Mouse (Mus musculus) heart, adult 2 months (tissue): ENCODE data around the gene Klhl9.

Source experiments
- CTCF ChIP-seq: fragments of 200-600 bp; IDR thresholded peaks from 2 replicates; pipeline ENCODE4 v1.8.1; 2022; ENCODE audit warnings: antibody characterized with exemption, mild to moderate bottlenecking, moderate library complexity
- EP300 ChIP-seq: fragments of 200-500 bp; IDR thresholded peaks from 2 replicates; pipeline ENCODE4 v1.6.1; 2011; ENCODE audit warnings: low read depth, low read length, control low read depth; ENCODE audit not compliant: insufficient read depth
- POLR2A ChIP-seq: fragments of 200-500 bp; IDR thresholded peaks from 2 replicates; pipeline ENCODE4 v1.6.1; 2011; ENCODE audit warnings: mild to moderate bottlenecking, low read depth, low read length, control low read depth; ENCODE audit not compliant: insufficient read depth

DNA sequence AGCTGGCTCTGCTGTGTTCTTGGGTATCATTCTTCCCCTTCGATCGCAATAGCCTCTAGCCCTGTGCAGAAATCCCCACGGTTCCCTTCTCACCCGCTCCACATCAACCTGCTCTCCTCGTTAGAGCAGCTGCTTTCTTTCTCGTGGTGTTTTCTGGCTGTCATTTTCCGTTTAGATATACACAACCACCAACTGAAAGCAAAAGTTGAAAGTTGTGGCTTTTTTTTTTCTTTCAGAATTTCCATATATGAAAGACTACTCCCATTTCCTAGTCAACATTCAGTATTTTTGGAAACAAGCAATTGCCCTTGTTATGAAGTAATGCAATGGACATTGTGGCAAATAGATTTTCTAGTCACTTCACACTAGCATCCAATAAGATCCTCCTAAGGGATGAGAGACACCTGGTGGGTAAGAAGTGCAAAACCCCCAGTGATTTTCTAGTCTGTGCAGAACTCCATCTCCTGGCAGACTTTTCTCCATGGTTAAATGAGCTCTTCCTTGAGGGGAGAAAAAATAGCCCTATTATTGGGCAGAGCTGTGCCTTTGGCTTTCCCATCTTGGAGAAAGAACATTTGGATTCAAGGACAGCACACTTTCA lies 20.6 kb upstream of the Klhl9 start:
- TF ChIP-seq POLR2A (no peak), CTCF (peak; percentile 37), EP300 (no peak)
